Mouse (Mus musculus): ENCODE measurements around the gene Nt5dc2.

Gene Nt5dc2

GRCm38 (mm10) chr14:31130236-31131220 is at the start of gene Nt5dc2:
Gene Nt5dc2 (plus strand): TSS chr14:31131053.
- peak; percentile 93 for DNase-seq (ENCODE audit: low spot score)

- peak; percentile 48 for DNase-seq (ENCODE audit: low spot score)
Measured at GRCm38 (mm10) chr14:31081147-31081546, 49.7 kb upstream of the Nt5dc2 start.

- no peak for DNase-seq (ENCODE audit: low spot score)
Measured at GRCm38 (mm10) chr14:31087433-31087832, 43.4 kb upstream of the Nt5dc2 start.

GRCm38 (mm10) chr14:31088515-31088914 is 42.3 kb upstream of the Nt5dc2 start:
- DNase-seq (ENCODE audit: low spot score), result no peak

GRCm38 (mm10) chr14:31089918-31090317 is 40.9 kb upstream of the Nt5dc2 start:
- DNase-seq (ENCODE audit: low spot score), result no peak

GRCm38 (mm10) chr14:31105156-31105555 is 25.7 kb upstream of the Nt5dc2 start:
- DNase-seq (ENCODE audit: low spot score), result no peak

- DNase-seq (ENCODE audit: low spot score), result no peak
Measured at GRCm38 (mm10) chr14:31110613-31111012, 20.2 kb upstream of the Nt5dc2 start.

- DNase-seq (ENCODE audit: low spot score), result no peak
Measured at GRCm38 (mm10) chr14:31112187-31112586, 18.7 kb upstream of the Nt5dc2 start.

GRCm38 (mm10) chr14:31114011-31114410 is 16.8 kb upstream of the Nt5dc2 start:
- DNase-seq (ENCODE audit: low spot score), result no peak

GRCm38 (mm10) chr14:31115522-31115921 is 15.3 kb upstream of the Nt5dc2 start:
- no peak for DNase-seq (ENCODE audit: low spot score)

- DNase-seq (ENCODE audit: low spot score), result no peak
Measured at GRCm38 (mm10) chr14:31125106-31126075, 5.5 kb upstream of the Nt5dc2 start.

GRCm38 (mm10) chr14:31126826-31127225 is 4.0 kb upstream of the Nt5dc2 start:
- DNase-seq (ENCODE audit: low spot score), result no peak

- peak; percentile 61 for DNase-seq (ENCODE audit: low spot score)
Measured at GRCm38 (mm10) chr14:31128101-31128825, 2.6 kb upstream of the Nt5dc2 start.

- peak; percentile 98 for DNase-seq (ENCODE audit: low spot score)
Measured at GRCm38 (mm10) chr14:31128826-31129219, 2.0 kb upstream of the Nt5dc2 start, which contains the start of gene Smim4. Gene Smim4 (minus strand): TSS chr14:31128956.

GRCm38 (mm10) chr14:31129326-31130235 is 1.3 kb upstream of the Nt5dc2 start:
- DNase-seq (ENCODE audit: low spot score), result no peak

- DNase-seq (ENCODE audit: low spot score), result peak; percentile 44
Measured at GRCm38 (mm10) chr14:31131272-31131821, 494 bp downstream of the Nt5dc2 start.

- peak; percentile 73 for DNase-seq (ENCODE audit: low spot score)
Measured at GRCm38 (mm10) chr14:31132031-31132430, 1.2 kb downstream of the Nt5dc2 start.

GRCm38 (mm10) chr14:31132491-31132975 is 1.7 kb downstream of the Nt5dc2 start:
- DNase-seq (ENCODE audit: low spot score), result no peak

- DNase-seq (ENCODE audit: low spot score), result no peak
Measured at GRCm38 (mm10) chr14:31133023-31133665, 2.3 kb downstream of the Nt5dc2 start.

Data from yolk sac, embryonic 10.5 days (tissue).